Mouse (Mus musculus): ENCODE measurements at regions not wholly inside any gene's neighbourhood (a gene's known extent, or its start where the extent isn't known, plus 50 kb on each side); places are given as distances from the start of the nearest gene placed in this dataset.

DNA sequence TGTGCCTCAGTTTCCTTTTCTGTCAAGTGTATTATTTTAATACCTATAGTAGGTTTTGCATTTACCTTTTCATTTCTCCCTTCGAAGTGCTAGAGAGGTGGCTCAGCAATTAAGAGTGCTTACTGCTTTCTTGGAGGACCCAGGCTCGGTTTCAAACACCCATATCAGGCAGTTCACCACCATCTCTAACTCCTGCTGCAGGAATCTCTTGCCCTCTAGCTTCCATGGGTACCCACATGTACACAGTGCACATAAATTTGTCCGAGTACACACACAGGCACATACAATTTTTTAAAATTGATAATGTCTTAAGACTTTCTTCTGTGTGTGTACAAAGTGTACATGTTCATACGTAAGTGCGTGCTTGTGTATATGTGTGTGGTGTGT, 220.9 kb upstream of the Rpl38 start:
- TF ChIP-seq GATA1 (IDR thresholded peaks at IDR 0.05; ENCODE audit: low read length) (no peak), TAL1 (IDR thresholded peaks at IDR 0.05; ENCODE audit: low read length) (no peak)
